Mouse (Mus musculus): ENCODE measurements around the gene Bicd2.

DNA sequence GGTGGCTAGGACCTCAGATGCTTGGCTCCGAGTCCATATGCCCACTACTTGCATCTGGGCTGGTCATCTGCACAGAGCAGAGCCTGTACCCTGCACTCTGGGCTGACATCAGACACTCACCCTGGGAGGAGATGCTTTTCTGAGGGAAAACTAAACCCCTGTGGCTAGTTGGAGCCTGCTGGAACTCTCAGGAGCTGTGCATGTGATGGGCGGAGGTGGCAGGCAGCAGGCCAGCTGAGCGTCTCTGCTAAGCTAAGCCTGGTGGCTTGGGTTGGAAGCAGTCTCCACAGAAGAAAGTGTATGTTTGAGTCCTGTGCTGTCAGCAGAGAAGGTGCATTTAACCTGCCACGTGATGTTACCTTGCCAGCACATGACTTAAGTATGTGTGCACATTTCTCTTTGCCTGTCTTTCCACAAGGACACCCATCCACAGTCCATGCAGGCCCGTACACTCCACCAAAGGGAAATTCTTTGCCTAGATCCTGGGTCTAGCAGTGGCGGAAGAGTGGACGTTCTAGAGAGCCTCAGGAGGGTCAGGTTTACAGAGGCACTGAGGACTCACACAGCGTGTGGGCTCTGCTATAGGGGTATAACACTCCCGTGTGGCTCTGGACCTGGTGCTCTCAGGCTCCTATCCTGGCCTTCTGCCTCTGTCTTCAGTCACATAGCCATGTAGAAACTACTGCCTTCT is 31.1 kb downstream of the Bicd2 start:
- TF ChIP-seq POLR2A (IDR thresholded peaks at IDR 0.05; ENCODE audit: borderline replicate concordance, extremely low read depth, low read depth, low read length) (no peak), CTCF (IDR thresholded peaks at IDR 0.05; ENCODE audit: insufficient read depth, low read length) (no peak)
